Mouse (Mus musculus) ES-E14 (cell line): ENCODE measurements around the gene Naxd.

Experiments
- CHD2 ChIP-seq: IDR thresholded peaks from 2 replicates; pipeline ENCODE4 v1.6.1; 2014; ENCODE audit warnings: mild to moderate bottlenecking, low read depth, low read length, inconsistent platforms
- MAFK ChIP-seq: IDR thresholded peaks from 2 replicates; pipeline ENCODE4 v1.6.1; 2014; ENCODE audit warnings: mild to moderate bottlenecking, low read depth, low read length, inconsistent platforms; ENCODE audit not compliant: insufficient read depth
- ZNF384 ChIP-seq: IDR thresholded peaks from 2 replicates; pipeline ENCODE4 v1.6.1; 2012; ENCODE audit warnings: low read depth, low read length, inconsistent platforms

GRCm38 (mm10) chr8:11530849-11531248, 33.5 kb downstream of the Naxd start:
- TF ChIP-seq ZNF384 (no peak), CHD2 (no peak), MAFK (no peak)
